Mouse (Mus musculus) lung, postnatal 0 days (tissue): ENCODE measurements around the gene Lrrc3.

ENCODE experiments used
- CTCF ChIP-seq: IDR thresholded peaks from 2 replicates; pipeline ENCODE4 v1.5.1; 2016; ENCODE audit warnings: antibody characterized with exemption, mild to moderate bottlenecking
- EP300 ChIP-seq: IDR thresholded peaks from 2 replicates; pipeline ENCODE4 v1.6.1; 2016; ENCODE audit warnings: antibody characterized with exemption, mild to moderate bottlenecking, control low read depth

- TF ChIP-seq CTCF (no peak), EP300 (no peak)
Observed at GRCm38 (mm10) chr10:77895562-77895961, 6.8 kb downstream of the Lrrc3 start.
